Mouse (Mus musculus) liver, postnatal 0 days (tissue): ENCODE measurements around the gene Tmed1. TPM values are rescaled to one million over a fixed set of nuclear protein-coding genes. Genes with fewer than 3 reads are reported as not detected.
"Not testable (repeated sequence)": the region's sequence is repeated elsewhere in the genome, so short reads cannot be mapped to it uniquely, and the experiment has no call there.

Experiments
- ATAC-seq: fragments of 200-750 bp; cut with Nextera tagmentation; 2 replicates; pipeline ENCODE4 v1.8.0; 2017; ENCODE audit warnings: mild to moderate bottlenecking, moderate library complexity
- DNase-seq: peaks from one replicate; pipeline ENCODE4 v3.0.0-alpha.2; 2016
- H3K27ac ChIP-seq: fragments of 300-500 bp; sonication (generic); 2 replicates; pipeline ENCODE4 v1.5.1; 2014; ENCODE audit warnings: antibody characterized with exemption, moderate library complexity, mild to moderate bottlenecking, low read depth
- H3K27me3 ChIP-seq: fragments of 300-500 bp; sonication (generic); 2 replicates; pipeline ENCODE4 v1.6.1; 2014; ENCODE audit warnings: low read length, control low read depth, mixed read lengths; ENCODE audit not compliant: insufficient read depth
- H3K36me3 ChIP-seq: fragments of 300-500 bp; sonication (generic); replicated peaks from 2 replicates; pipeline ENCODE4 v1.6.1; 2014; ENCODE audit warnings: mild to moderate bottlenecking, control low read depth, low read length, moderate library complexity, mixed read lengths; ENCODE audit not compliant: insufficient read depth
- H3K4me1 ChIP-seq: fragments of 300-500 bp; sonication (generic); 2 replicates; pipeline ENCODE4 v1.6.1; 2014; ENCODE audit warnings: antibody characterized with exemption, mild to moderate bottlenecking, control low read depth; ENCODE audit not compliant: insufficient read depth
- H3K4me2 ChIP-seq: fragments of 300-500 bp; sonication (generic); 2 replicates; pipeline ENCODE4 v1.6.1; 2014; ENCODE audit warnings: low read depth, mild to moderate bottlenecking, low read length, moderate library complexity, mixed read lengths
- H3K4me3 ChIP-seq: fragments of 300-500 bp; sonication (generic); 2 replicates; pipeline ENCODE4 v1.5.1; 2014; ENCODE audit warnings: low read depth, low read length
- H3K9ac ChIP-seq: fragments of 300-500 bp; sonication (generic); replicated peaks from 2 replicates; pipeline ENCODE4 v1.6.1; 2014; ENCODE audit warnings: mild to moderate bottlenecking, moderate library complexity
- H3K9me3 ChIP-seq: fragments of 300-500 bp; sonication (generic); 2 replicates; pipeline ENCODE4 v1.6.1; 2016; ENCODE audit warnings: mild to moderate bottlenecking, control low read depth, low read length, mixed read lengths
- CTCF ChIP-seq: sonication (generic); IDR thresholded peaks from 2 replicates; pipeline ENCODE4 v1.5.1; 2016; ENCODE audit warnings: antibody characterized with exemption, low read depth
- EP300 ChIP-seq: IDR thresholded peaks from 2 replicates; pipeline ENCODE4 v1.6.1; 2016; ENCODE audit warnings: antibody characterized with exemption, low read depth, mild to moderate bottlenecking
- WGBS: fragments of 180-500 bp; shearing (Covaris S2); extraction: QIAGEN DNeasy Blood & Tissue Kit; methylation state at CpG from one replicate; pipeline ENCODE4 v1.1.7; 2014; ENCODE audit not compliant: insufficient replicate concordance; 5-methylcytosine and 5-hydroxymethylcytosine counted together
- microRNA-seq: library from miRNA; unstranded; fragments of <30 nt; microRNA quantifications from one replicate; pipeline ENCODE4, GENCODE M21; 2016
- polyA plus RNA-seq: library from polyadenylated mRNA; unstranded; fragments of >200 nt; fragmentation: Nextera tagmentation; extraction: Ambion mirVana; gene quantifications from 2 replicates; pipeline ENCODE4 v1.2.1, GENCODE M21; 2015

The Tmed1 gene
- polyA plus RNA-seq, 1 experiment from 2014 or later, result 38.0 TPM

DNA sequence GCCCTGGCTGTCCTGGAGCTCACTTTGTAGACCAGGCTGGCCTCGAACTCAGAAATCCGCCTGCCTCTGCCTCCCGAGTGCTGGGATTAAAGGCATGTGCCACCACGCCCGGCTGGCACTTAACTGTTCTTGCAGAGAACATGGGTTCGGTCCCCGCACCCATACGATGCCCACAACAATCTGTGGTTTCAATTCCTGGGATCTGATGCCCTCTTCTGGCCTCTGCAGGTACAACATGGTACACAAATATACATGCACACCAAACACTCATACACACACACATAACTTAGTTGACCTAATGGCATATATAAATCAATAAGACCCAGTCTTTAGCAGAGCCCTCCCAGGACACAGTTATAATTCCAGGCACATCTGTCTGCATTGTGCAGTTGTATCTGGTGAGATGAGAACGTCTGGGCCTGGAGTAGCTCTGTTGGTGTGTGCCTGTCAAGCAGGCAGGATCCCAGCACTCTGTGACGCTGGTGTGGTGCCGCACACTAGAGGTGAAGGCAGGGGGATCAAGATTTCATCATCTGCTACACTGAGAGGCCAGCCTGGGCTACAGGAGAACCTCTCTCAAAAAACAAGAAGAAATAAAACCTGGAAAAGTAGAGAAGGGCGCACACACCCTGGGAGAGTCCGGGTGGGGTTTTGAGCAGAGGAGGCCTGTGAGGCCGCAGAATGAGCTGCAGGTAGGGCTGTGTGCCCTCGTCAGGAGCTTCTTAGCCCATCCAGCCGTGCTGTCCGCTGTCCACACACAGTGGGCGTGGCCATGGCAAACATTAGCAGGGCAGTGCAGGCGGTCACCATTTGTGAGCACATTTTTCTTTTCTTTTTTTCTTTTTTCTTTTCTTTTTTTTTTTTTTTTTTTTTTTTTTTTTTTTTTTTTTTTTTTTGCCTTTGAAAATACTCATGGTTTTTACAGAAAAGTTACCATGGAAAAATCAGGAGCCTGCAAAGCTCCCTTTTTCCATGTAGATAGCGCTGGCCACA, 40.7 kb downstream of the Tmed1 start:
- Histone ChIP-seq H3K9me3 (no peaks in the 10 kb centered on the region), H3K4me3 (no peak overlapping the region), H3K9ac (no peak overlapping the region), H3K4me1 (no peaks in the 10 kb centered on the region), H3K36me3 (peaks cover 75% of the 10 kb centered on the region), H3K4me2 (no peak overlapping the region), H3K27ac (no peak overlapping the region), H3K27me3 (no peaks in the 10 kb centered on the region)
- ATAC-seq, result peak; percentile 31; the same call in 1 of the 2 replicates
- peak; percentile 65 for DNase-seq
- 80% methylated on average over 19 of the region's 20 CpGs for WGBS
- peak; percentile 80 for TF ChIP-seq CTCF
- TF ChIP-seq EP300, result no peak

- not testable (repeated sequence) for DNase-seq, ATAC-seq, H3K27me3 ChIP-seq, H3K9me3 ChIP-seq, H3K4me3 ChIP-seq, H3K4me2 ChIP-seq, H3K27ac ChIP-seq, H3K9ac ChIP-seq
- H3K4me1 ChIP-seq, result peaks cover 12% of the 10 kb centered on the region
- WGBS, result 89% methylated on average over 7 of the region's 7 CpGs
- H3K36me3 ChIP-seq, result peaks cover 57% of the 10 kb centered on the region
These were observed 45.5 kb downstream of the Tmed1 start for GRCm38 (mm10) chr9:21464565-21464928.

- no peak for DNase-seq
- Histone ChIP-seq H3K4me3 (no peak overlapping the region), H3K4me1 (peaks cover 12% of the 10 kb centered on the region), H3K4me2 (no peak overlapping the region), H3K9me3 (no peaks in the 10 kb centered on the region), H3K27ac (peak overlapping the region; percentile 45), H3K36me3 (peaks cover 56% of the 10 kb centered on the region), H3K27me3 (no peaks in the 10 kb centered on the region), H3K9ac (no peak overlapping the region)
- no peak for TF ChIP-seq CTCF
- TF ChIP-seq EP300, result no peak
- 71% methylated on average over 3 of the region's 3 CpGs for WGBS
- ATAC-seq, result 0 out of 2 replicates have a peak, but pooled peaks have one; percentile 14
These were observed 46.1 kb downstream of the Tmed1 start for GRCm38 (mm10) chr9:21463766-21464564.

DNA sequence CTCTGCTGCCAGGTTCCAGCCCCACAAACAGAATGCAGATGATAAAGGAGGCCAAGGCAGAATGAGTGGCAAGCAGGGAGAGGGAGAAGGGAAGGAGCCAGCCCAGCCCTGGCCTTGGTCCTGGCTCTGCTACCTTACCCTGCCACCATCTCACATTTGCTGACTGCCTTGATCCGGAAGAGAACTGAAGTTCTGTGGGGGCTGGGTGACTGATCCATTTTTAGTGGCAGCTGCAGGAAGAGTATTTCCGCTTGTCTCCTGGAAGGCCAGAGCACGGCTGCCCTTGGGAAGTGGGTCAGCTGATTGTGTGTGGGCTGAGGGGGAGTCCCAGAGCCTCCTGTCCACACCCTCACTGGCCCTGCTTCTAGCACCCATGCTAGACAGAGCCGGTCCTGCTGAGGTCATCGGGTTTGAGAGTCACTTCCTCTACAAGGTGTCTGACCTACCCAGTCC, 46.9 kb downstream of the Tmed1 start:
- Histone ChIP-seq H3K36me3 (peaks cover 57% of the 10 kb centered on the region), H3K4me1 (peaks cover 12% of the 10 kb centered on the region), H3K4me2 (no peak overlapping the region), H3K27ac (peak overlapping the region; percentile 24), H3K9ac (no peak overlapping the region), H3K27me3 (no peaks in the 10 kb centered on the region), H3K9me3 (no peaks in the 10 kb centered on the region), H3K4me3 (no peak overlapping the region)
- ATAC-seq (peak; percentile 79), DNase-seq (peak; percentile 41)
- TF ChIP-seq CTCF (no peak), EP300 (peak; percentile 46; the same call in 1 of the 2 replicates)
- WGBS, result 40% methylated on average over 5 of the region's 5 CpGs

DNA sequence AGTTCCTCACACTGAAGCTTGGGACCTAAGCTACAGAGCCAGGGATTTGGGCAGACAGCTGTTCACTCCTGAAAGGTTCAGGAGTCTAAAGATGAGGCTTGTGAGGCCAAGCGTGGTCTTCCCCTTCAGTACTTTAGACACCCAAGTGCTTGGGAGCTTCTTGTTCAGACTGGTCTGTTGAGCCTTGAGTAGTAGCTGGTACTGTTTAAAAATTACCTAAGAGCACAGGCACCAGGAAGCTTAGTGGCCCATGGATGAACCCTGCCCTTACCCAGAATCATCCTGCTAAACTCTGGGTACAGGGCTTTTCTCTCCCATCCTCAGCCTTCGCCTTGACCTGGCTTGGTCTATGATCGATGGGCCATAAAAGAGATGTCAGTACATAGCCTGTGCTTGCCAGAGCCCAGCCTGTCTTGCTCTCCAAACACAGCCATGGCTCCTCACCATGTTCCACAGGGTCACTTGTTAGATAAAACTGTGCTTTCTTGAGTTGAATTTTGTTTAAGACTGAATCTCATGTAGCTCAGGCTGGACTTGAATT, 49.6 kb downstream of the Tmed1 start:
- Histone ChIP-seq H3K36me3 (peaks cover 39% of the 10 kb centered on the region), H3K9ac (no peak overlapping the region), H3K4me3 (no peak overlapping the region), H3K9me3 (no peaks in the 10 kb centered on the region), H3K4me2 (no peak overlapping the region), H3K4me1 (peaks cover 23% of the 10 kb centered on the region), H3K27ac (no peak overlapping the region), H3K27me3 (no peaks in the 10 kb centered on the region)
- WGBS, result 87% methylated on average over 3 of the region's 3 CpGs
- TF ChIP-seq EP300 (no peak), CTCF (no peak)
- no peak for DNase-seq
- ATAC-seq, result no peak

DNA sequence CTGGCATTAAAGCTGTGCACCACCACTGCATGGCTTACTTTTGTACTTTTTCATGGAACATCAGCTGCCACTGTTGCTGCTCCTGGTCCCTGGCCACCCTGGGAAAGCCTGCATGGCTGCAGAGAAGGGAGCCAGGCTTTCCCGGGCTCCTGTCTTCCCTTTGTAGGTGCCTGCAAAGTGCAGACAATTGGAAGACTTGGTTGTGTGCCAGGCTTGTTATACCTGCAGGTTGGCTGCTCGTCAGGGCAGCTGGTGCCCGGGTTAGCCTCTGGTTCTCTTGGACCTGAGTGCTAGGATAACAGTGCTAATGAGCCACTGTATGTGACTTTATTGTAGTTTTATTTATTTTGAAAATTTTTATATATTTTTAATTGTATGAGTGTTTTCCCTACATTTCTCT, 51.2 kb downstream of the Tmed1 start:
- Histone ChIP-seq H3K27ac (no peak overlapping the region), H3K9ac (no peak overlapping the region), H3K4me1 (peaks cover 25% of the 10 kb centered on the region), H3K4me3 (no peak overlapping the region), H3K27me3 (no peaks in the 10 kb centered on the region), H3K9me3 (no peaks in the 10 kb centered on the region), H3K36me3 (peaks cover 38% of the 10 kb centered on the region), H3K4me2 (no peak overlapping the region)
- WGBS, result 91% methylated on average over 3 of the region's 3 CpGs
- TF ChIP-seq EP300 (no peak), CTCF (no peak)
- DNase-seq, result no peak
- no peak for ATAC-seq

Small RNA genes within 50 kb of the gene (microRNA-seq; reads per million reads assigned to microRNA genes)
- 1.2 reads per million for gene Mir199a-1

Other genes starting within 250 kb of the Tmed1 start
- 49.3 and 51.2 TPM in 2 replicates for gene Atg4d, start 245.0 kb downstream of the Tmed1 start, polyA plus RNA-seq
- 4.7 and 5.3 TPM in 2 replicates for gene Kri1, start 222.3 kb downstream of the Tmed1 start, polyA plus RNA-seq
- 74.3 and 76.6 TPM in 2 replicates for gene Cdkn2d, start 218.8 kb downstream of the Tmed1 start, polyA plus RNA-seq
- gene Ap1m2, start 197.9 kb downstream of the Tmed1 start, polyA plus RNA-seq, result 0.32 and 0.54 TPM in 2 replicates
- gene Slc44a2, start 189.6 kb downstream of the Tmed1 start, polyA plus RNA-seq, result 12.8 and 14.4 TPM in 2 replicates
- gene Ilf3, start 142.4 kb downstream of the Tmed1 start, polyA plus RNA-seq, result 19.1 and 23.5 TPM in 2 replicates
- gene Qtrt1, start 98.4 kb downstream of the Tmed1 start, polyA plus RNA-seq, result 11.3 and 13.7 TPM in 2 replicates
- gene Dnm2, start 85.3 kb downstream of the Tmed1 start, polyA plus RNA-seq, result 29.5 and 35.2 TPM in 2 replicates
- 13.6 and 14.2 TPM in 2 replicates for gene AB124611, start 15.9 kb upstream of the Tmed1 start, polyA plus RNA-seq
- gene Carm1, start 36.6 kb upstream of the Tmed1 start, polyA plus RNA-seq, result 8.6 TPM in 2 replicates
- gene Timm29, start 82.5 kb upstream of the Tmed1 start, polyA plus RNA-seq, result 12.5 and 13.0 TPM in 2 replicates
- 7.8 and 8.5 TPM in 2 replicates for gene Yipf2, start 82.6 kb upstream of the Tmed1 start, polyA plus RNA-seq
- gene Smarca4, start 105.9 kb upstream of the Tmed1 start, polyA plus RNA-seq, result 12.8 and 14.3 TPM in 2 replicates
- 13.2 and 13.3 TPM in 2 replicates for gene Ldlr, start 213.2 kb upstream of the Tmed1 start, polyA plus RNA-seq